Mouse (Mus musculus) CH12.LX (cell line): ENCODE results near the gene Rapgef4. TPM values are rescaled to one million over a fixed set of nuclear protein-coding genes. Genes with fewer than 3 reads are reported as not detected.

Source experiments
- DNase-seq: peaks from one replicate; pipeline ENCODE4 v3.0.0-alpha.2; 2013; ENCODE audit errors: extremely low read depth
- H3K27ac ChIP-seq: 2 replicates; pipeline ENCODE4 v1.5.1; 2012; ENCODE audit warnings: low read depth, mild to moderate bottlenecking, control low read depth, moderate library complexity; ENCODE audit not compliant: insufficient read depth
- H3K27me3 ChIP-seq: replicated peaks from 2 replicates; pipeline ENCODE3; 2012; ENCODE audit warnings: inconsistent platforms
- H3K36me3 ChIP-seq, 2 experiments: replicated peaks in 1 of 2; 2 replicates each; pipeline versions ENCODE3 to v1.6.1; 2012; ENCODE audit warnings: inconsistent platforms in 1 of 2, low read length in 1 of 2, mild to moderate bottlenecking in 1 of 2, mixed read lengths in 1 of 2, moderate library complexity in 1 of 2; ENCODE audit not compliant: control insufficient read depth in 1 of 2, insufficient read depth in 1 of 2
- H3K4me1 ChIP-seq, 2 experiments: 2 replicates each; pipeline ENCODE4 v1.6.1; 2012; ENCODE audit warnings: inconsistent platforms in 1 of 2, moderate library complexity in 1 of 2; ENCODE audit not compliant: insufficient read depth in 2 of 2, control insufficient read depth in 1 of 2
- H3K4me2 ChIP-seq: 2 replicates; pipeline ENCODE4 v1.6.1; 2012; ENCODE audit warnings: low read depth, mild to moderate bottlenecking, control low read depth; ENCODE audit not compliant: poor library complexity, insufficient read depth, severe bottlenecking
- H3K4me3 ChIP-seq, 3 experiments: fragments of 150-350 bp in 1 of 3; sonication (generic) in 1 of 3; replicated peaks in 1 of 3; 2 replicates each; pipeline versions ENCODE3 to v1.5.1; 2011 to 2012; ENCODE audit warnings: low read depth in 2 of 3, low read length in 2 of 3, mild to moderate bottlenecking in 2 of 3, moderate library complexity in 2 of 3, control low read depth in 1 of 3, improper control_type of control experiment in 1 of 3, inconsistent platforms in 1 of 3, mixed read lengths in 1 of 3; ENCODE audit not compliant: poor library complexity in 1 of 3
- H3K79me2 ChIP-seq: replicated peaks from 2 replicates; pipeline ENCODE4 v1.6.1; 2012; ENCODE audit warnings: mild to moderate bottlenecking, moderate library complexity; ENCODE audit not compliant: control insufficient read depth, poor library complexity, insufficient read depth, severe bottlenecking; ENCODE audit errors: extremely low read depth
- H3K9ac ChIP-seq: 2 replicates; pipeline ENCODE4 v1.6.1; 2012; ENCODE audit warnings: low read depth, mild to moderate bottlenecking, control low read depth, moderate library complexity; ENCODE audit not compliant: insufficient read depth
- H3K9me3 ChIP-seq: replicated peaks from 2 replicates; pipeline ENCODE3; 2012; ENCODE audit warnings: low read length, inconsistent platforms, mixed read lengths
- CHD1 ChIP-seq: IDR thresholded peaks from 2 replicates; pipeline ENCODE4 v1.6.1; 2012; ENCODE audit warnings: low read depth, low read length, improper control_type of control experiment, inconsistent platforms
- CHD2 ChIP-seq: IDR thresholded peaks from 2 replicates; pipeline ENCODE4 v1.6.1; 2011; ENCODE audit warnings: low read length, improper control_type of control experiment
- CTCF ChIP-seq, 2 experiments: IDR thresholded peaks in 1 of 2; conservative IDR thresholded peaks in 1 of 2; 2 replicates each; pipeline ENCODE4 v1.5.1; 2011 to 2012; ENCODE audit warnings: low read depth in 2 of 2, low read length in 2 of 2, improper control_type of control experiment in 1 of 2, inconsistent platforms in 1 of 2, mild to moderate bottlenecking in 1 of 2, moderate library complexity in 1 of 2
- EP300 ChIP-seq: IDR thresholded peaks from 2 replicates; pipeline ENCODE4 v1.6.1; 2011; ENCODE audit warnings: low read length, improper control_type of control experiment
- HCFC1 ChIP-seq: IDR thresholded peaks from 2 replicates; pipeline ENCODE4 v1.6.1; 2012; ENCODE audit warnings: low read depth, mild to moderate bottlenecking, inconsistent platforms, low read length, improper control_type of control experiment
- IRF4 ChIP-seq: IDR thresholded peaks from 2 replicates; pipeline ENCODE4 v1.6.1; 2014; ENCODE audit warnings: low read depth, mild to moderate bottlenecking, inconsistent platforms, low read length, improper control_type of control experiment
- JUN ChIP-seq: IDR thresholded peaks from 2 replicates; pipeline ENCODE4 v1.6.1; 2011; ENCODE audit warnings: low read depth, mild to moderate bottlenecking, low read length, improper control_type of control experiment, moderate library complexity; ENCODE audit not compliant: insufficient read depth
- JUND ChIP-seq: conservative IDR thresholded peaks from 2 replicates; pipeline ENCODE4 v1.6.1; 2011; ENCODE audit warnings: low read depth, low read length, improper control_type of control experiment
- KAT2A ChIP-seq: IDR thresholded peaks from 2 replicates; pipeline ENCODE4 v1.6.1; 2012; ENCODE audit warnings: low read length, improper control_type of control experiment, inconsistent platforms; ENCODE audit not compliant: insufficient replicate concordance
- MAFK ChIP-seq: IDR thresholded peaks from 2 replicates; pipeline ENCODE4 v1.6.1; 2011; ENCODE audit warnings: low read length, improper control_type of control experiment; ENCODE audit not compliant: insufficient replicate concordance
- MAZ ChIP-seq: IDR thresholded peaks from 2 replicates; pipeline ENCODE4 v1.6.1; 2012; ENCODE audit warnings: low read depth, mild to moderate bottlenecking, inconsistent platforms, low read length, improper control_type of control experiment, moderate library complexity
- MEF2A ChIP-seq: IDR thresholded peaks from 2 replicates; pipeline ENCODE4 v1.6.1; 2014; ENCODE audit warnings: low read depth, mild to moderate bottlenecking, inconsistent platforms, low read length, improper control_type of control experiment, borderline replicate concordance
- MXI1 ChIP-seq: IDR thresholded peaks from 2 replicates; pipeline ENCODE4 v1.6.1; 2011; ENCODE audit warnings: mild to moderate bottlenecking, low read depth, low read length, improper control_type of control experiment
- MYC ChIP-seq: IDR thresholded peaks from 2 replicates; pipeline ENCODE4 v1.6.1; 2011; ENCODE audit warnings: low read depth, mild to moderate bottlenecking, improper control_type of control experiment, low read length
- NELFE ChIP-seq: IDR thresholded peaks from 2 replicates; pipeline ENCODE4 v1.6.1; 2011; ENCODE audit warnings: low read depth, low read length, improper control_type of control experiment
- NRF1 ChIP-seq: IDR thresholded peaks from 2 replicates; pipeline ENCODE4 v1.6.1; 2014; ENCODE audit warnings: low read depth, mild to moderate bottlenecking, inconsistent platforms, low read length, improper control_type of control experiment, moderate library complexity
- POLR2AphosphoS2 ChIP-seq: IDR thresholded peaks from 2 replicates; pipeline ENCODE4 v1.6.1; 2011; ENCODE audit warnings: low read depth, low read length, improper control_type of control experiment
- RAD21 ChIP-seq: IDR thresholded peaks from 2 replicates; pipeline ENCODE4 v1.6.1; 2011; ENCODE audit warnings: low read depth, mild to moderate bottlenecking, low read length, improper control_type of control experiment, moderate library complexity
- SIN3A ChIP-seq: IDR thresholded peaks from 2 replicates; pipeline ENCODE4 v1.6.1; 2012; ENCODE audit warnings: low read length, improper control_type of control experiment, inconsistent platforms
- SMC3 ChIP-seq: IDR thresholded peaks from 2 replicates; pipeline ENCODE4 v1.6.1; 2011; ENCODE audit warnings: low read depth, low read length, improper control_type of control experiment
- TCF12 ChIP-seq: IDR thresholded peaks from 2 replicates; pipeline ENCODE4 v1.6.1; 2014; ENCODE audit warnings: low read depth, mild to moderate bottlenecking, inconsistent platforms, low read length, improper control_type of control experiment
- UBTF ChIP-seq: IDR thresholded peaks from 2 replicates; pipeline ENCODE4 v1.6.1; 2012; ENCODE audit warnings: low read depth, mild to moderate bottlenecking, inconsistent platforms, low read length, improper control_type of control experiment, moderate library complexity
- USF1 ChIP-seq: IDR thresholded peaks from 2 replicates; pipeline ENCODE4 v1.6.1; 2014; ENCODE audit warnings: low read depth, mild to moderate bottlenecking, inconsistent platforms, low read length, improper control_type of control experiment
- USF2 ChIP-seq: conservative IDR thresholded peaks from 2 replicates; pipeline ENCODE4 v1.6.1; 2011; ENCODE audit warnings: low read depth, low read length, improper control_type of control experiment
- ZC3H11A ChIP-seq: IDR thresholded peaks from 2 replicates; pipeline ENCODE4 v1.6.1; 2012; ENCODE audit warnings: low read depth, mild to moderate bottlenecking, inconsistent platforms, low read length, improper control_type of control experiment
- ZKSCAN1 ChIP-seq: IDR thresholded peaks from 2 replicates; pipeline ENCODE4 v1.6.1; 2012; ENCODE audit warnings: low read depth, inconsistent platforms, low read length, improper control_type of control experiment, borderline replicate concordance
- ZNF384 ChIP-seq: IDR thresholded peaks from 2 replicates; pipeline ENCODE4 v1.6.1; 2012; ENCODE audit warnings: low read depth, low read length, improper control_type of control experiment, inconsistent platforms
- dilution Hi-C: fragments of 300-500 bp; cut with MboI; formaldehyde crosslinking; loops from 2 replicates; pipeline ENCODE4 v1.14.3; 2020; ENCODE audit warnings: low sequenced_read_pairs; ENCODE audit not compliant: extremely low pct_unique_long_range_greater_than_20kb, extremely low pct_ligation_motif_present
- in situ Hi-C: fragments of 300-500 bp; cut with MboI; formaldehyde crosslinking; loops from 3 replicates; pipeline ENCODE4 v1.14.3; 2019; ENCODE audit warnings: low sequenced_read_pairs, low pct_ligation_motif_present, low pct_unique_long_range_greater_than_20kb, mixed read lengths
- polyA plus RNA-seq: library from polyadenylated mRNA; unstranded; fragments of >175 nt; gene quantifications from 2 replicates; pipeline ENCODE4 v1.2.1, GENCODE M21; 2012; ENCODE audit warnings: low read depth; ENCODE audit not compliant: insufficient read length
- total RNA-seq, 2 experiments: library from RNA; depleted of rRNA; stranded (reverse); fragments of 300-350 nt in 1 of 2; fragments of >200 nt in 1 of 2; gene quantifications; 2 replicates each; pipeline ENCODE4 v1.2.3; 2012 to 2014

The Rapgef4 gene
- total and polyA plus RNA-seq, 3 experiments = 0.12 to 0.13 TPM; not detected in 1

- Histone ChIP-seq H3K27ac (no peak overlapping the region), H3K4me3 (no peak overlapping the region), H3K9me3 (peaks cover 2% of the 10 kb centered on the region), H3K79me2 (no peaks in the 10 kb centered on the region), H3K4me2 (no peak overlapping the region), H3K27me3 (no peaks in the 10 kb centered on the region), H3K9ac (no peak overlapping the region), H3K4me1 (peaks cover 0 to 7% of the 10 kb centered on the region in 2 experiments; a peak in 1 of 4 replicates), H3K36me3 (no peaks in the 10 kb centered on the region)
- dilution Hi-C loops = no loop called here
- TF ChIP-seq RAD21 (no peak), POLR2AphosphoS2 (no peak), MEF2A (no peak), CHD1 (no peak), MXI1 (no peak), USF2 (no peak), IRF4 (no peak), HCFC1 (no peak), MYC (no peak), CHD2 (no peak), ZKSCAN1 (no peak), UBTF (no peak), MAFK (no peak), NRF1 (no peak), USF1 (no peak), CTCF (conservative IDR thresholded peaks at IDR 0.05 in 1 of 2, IDR thresholded peaks at IDR 0.05 in 1 of 2; ENCODE audit: low read depth in 2 of 2, low read length in 2 of 2) (no peak)
- in situ Hi-C loops = no loop called here
- peak; percentile 24 for DNase-seq
Measured at GRCm38 (mm10) chr2:71941005-71941720, 39.9 kb upstream of the Rapgef4 start.

- TF ChIP-seq USF2 = no peak
- no peak for TF ChIP-seq CHD1
- TF ChIP-seq NELFE = no peak
- no peak for TF ChIP-seq SMC3
- TF ChIP-seq UBTF = no peak
- no peak for TF ChIP-seq POLR2AphosphoS2
- no peak for TF ChIP-seq ZC3H11A
- TF ChIP-seq TCF12 = no peak
- no peak for TF ChIP-seq ZNF384
- no peak for TF ChIP-seq NRF1
- TF ChIP-seq SIN3A = no peak
- no peak for TF ChIP-seq MYC
- TF ChIP-seq MAZ = no peak
- TF ChIP-seq KAT2A = no peak
- no peak for TF ChIP-seq CHD2
- no peak for TF ChIP-seq JUND
- no peak for TF ChIP-seq ZKSCAN1
- TF ChIP-seq JUN = no peak
- TF ChIP-seq EP300 = no peak
- no peak for TF ChIP-seq HCFC1
- Histone ChIP-seq H3K36me3 (no peaks in the 10 kb centered on the region), H3K4me3 (no peak overlapping the region), H3K4me1 (peaks cover 0 to 7% of the 10 kb centered on the region in 2 experiments; a peak in 1 of 4 replicates), H3K4me2 (no peak overlapping the region), H3K9ac (no peak overlapping the region), H3K27ac (no peak overlapping the region), H3K9me3 (peaks cover 2% of the 10 kb centered on the region), H3K79me2 (no peaks in the 10 kb centered on the region), H3K27me3 (no peaks in the 10 kb centered on the region)
- in situ Hi-C loops (no loop called here), dilution Hi-C loops (no loop called here)
- DNase-seq = no peak
Measured at GRCm38 (mm10) chr2:71941721-71942087, 39.3 kb upstream of the Rapgef4 start.
